Mouse (Mus musculus): ENCODE measurements around the gene Magi2. TPM values are rescaled to one million over a fixed set of nuclear protein-coding genes. Genes with fewer than 3 reads are reported as not detected.
"Not testable (repeated sequence)": the region's sequence is repeated elsewhere in the genome, so short reads cannot be mapped to it uniquely, and the experiment has no call there.

The Magi2 gene
- total RNA-seq, 2 experiments from 2014 or later = 6.6 TPM

DNA sequence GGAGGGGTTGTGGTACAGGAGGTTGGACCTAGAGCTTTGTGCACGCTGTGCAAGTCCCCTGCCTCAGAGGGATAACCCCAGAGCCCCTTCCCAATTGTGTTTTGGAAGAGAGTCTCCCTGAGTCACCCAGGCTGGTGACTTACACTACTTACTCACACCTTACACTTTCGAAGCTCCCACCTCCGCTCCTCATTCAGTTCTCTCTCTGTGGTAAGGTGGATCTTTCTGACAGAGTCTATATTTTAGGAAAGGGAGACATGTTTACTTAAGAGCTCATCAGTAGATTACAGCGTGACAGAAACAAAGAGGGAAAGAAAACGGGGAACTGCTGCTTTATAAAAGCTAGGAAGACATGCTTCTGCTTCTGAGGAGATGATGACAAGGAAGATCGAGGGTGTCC is 1457.3 kb downstream of the Magi2 start:
- DNase-seq (ENCODE audit: low spot score in 2 of 2) = no peak

- no peak for DNase-seq (ENCODE audit: low spot score in 2 of 2)
These were observed 1465.4 kb downstream of the Magi2 start for GRCm38 (mm10) chr5:20692230-20692629.

GRCm38 (mm10) chr5:20699116-20699515 is 1472.3 kb downstream of the Magi2 start:
- DNase-seq (ENCODE audit: low spot score in 2 of 2) = no peak

GRCm38 (mm10) chr5:20701483-20702421 is 1474.9 kb downstream of the Magi2 start:
- peak; percentile 79 to 88 for DNase-seq (ENCODE audit: low spot score in 2 of 2)

GRCm38 (mm10) chr5:20702480-20703303 is 1475.9 kb downstream of the Magi2 start:
- DNase-seq (ENCODE audit: low spot score in 2 of 2) = no peak

- DNase-seq (ENCODE audit: low spot score in 2 of 2) = no peak
These were observed 1476.5 kb downstream of the Magi2 start for GRCm38 (mm10) chr5:20703304-20703700.

- no peak for DNase-seq (ENCODE audit: low spot score in 2 of 2)
These were observed 1477.2 kb downstream of the Magi2 start for GRCm38 (mm10) chr5:20703971-20704575.

DNA sequence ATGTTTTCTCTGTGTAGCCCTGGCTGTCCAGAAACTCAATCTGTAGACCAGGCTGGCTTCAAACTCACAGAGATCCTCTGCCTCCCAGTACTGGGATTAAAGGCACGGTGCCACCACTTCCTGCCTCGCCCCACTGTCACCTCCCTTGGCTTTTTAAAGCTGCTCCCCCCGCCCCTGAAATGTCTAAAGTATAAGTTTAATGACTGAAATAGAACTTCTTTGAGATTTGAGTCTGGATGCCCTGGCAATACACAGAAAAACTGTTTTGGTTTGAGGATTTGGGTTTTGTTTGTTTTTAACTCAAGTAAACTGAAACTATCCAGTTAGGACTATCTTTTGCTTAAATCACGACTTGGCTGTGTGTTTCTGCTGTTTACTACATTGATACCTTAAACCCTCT is 1478.0 kb downstream of the Magi2 start:
- DNase-seq (ENCODE audit: low spot score in 2 of 2) = no peak

- DNase-seq (ENCODE audit: low spot score in 2 of 2) = not testable (repeated sequence)
These were observed 1479.8 kb downstream of the Magi2 start for GRCm38 (mm10) chr5:20706322-20707282.

DNA sequence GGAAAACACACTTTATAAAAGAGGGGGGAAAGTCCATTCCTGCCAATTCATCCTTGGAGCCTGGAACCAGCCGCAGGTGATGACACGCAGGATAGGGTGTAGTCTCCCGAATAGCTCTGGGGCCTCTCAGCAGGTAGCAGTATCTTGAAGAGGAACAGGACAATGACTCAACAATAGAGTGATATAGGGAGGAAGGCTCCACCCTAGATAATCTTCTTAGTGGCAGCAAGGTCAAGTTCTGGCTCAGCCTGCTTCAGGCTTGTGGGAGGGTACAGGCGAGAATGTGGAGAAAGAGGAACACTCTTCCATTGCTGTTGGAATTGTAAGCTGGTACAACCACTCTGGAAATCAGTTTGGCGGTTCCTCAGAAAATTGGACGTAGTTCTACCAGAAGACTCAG is 1484.0 kb downstream of the Magi2 start:
- DNase-seq (ENCODE audit: low spot score in 2 of 2) = not testable (repeated sequence)

DNA sequence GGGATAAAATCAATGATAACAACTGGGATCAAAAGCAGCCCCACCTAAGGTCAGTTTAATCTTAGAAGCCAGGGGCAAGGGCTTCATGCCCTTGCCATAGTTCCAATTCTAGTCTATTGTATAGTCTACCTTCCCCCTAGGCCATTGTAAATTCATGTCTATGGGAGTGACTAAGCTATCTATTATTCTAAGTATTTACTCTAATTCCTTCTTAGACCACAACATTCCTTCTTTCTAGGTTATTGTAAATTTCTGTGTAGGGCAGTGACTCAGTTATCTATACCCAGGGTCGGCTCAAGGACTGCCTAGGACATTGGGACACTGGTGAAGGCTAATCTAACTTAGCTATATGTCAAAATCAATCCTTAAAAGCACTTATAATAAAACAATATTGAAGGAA is 1487.8 kb downstream of the Magi2 start:
- DNase-seq (ENCODE audit: low spot score in 2 of 2) = not testable (repeated sequence)

DNA sequence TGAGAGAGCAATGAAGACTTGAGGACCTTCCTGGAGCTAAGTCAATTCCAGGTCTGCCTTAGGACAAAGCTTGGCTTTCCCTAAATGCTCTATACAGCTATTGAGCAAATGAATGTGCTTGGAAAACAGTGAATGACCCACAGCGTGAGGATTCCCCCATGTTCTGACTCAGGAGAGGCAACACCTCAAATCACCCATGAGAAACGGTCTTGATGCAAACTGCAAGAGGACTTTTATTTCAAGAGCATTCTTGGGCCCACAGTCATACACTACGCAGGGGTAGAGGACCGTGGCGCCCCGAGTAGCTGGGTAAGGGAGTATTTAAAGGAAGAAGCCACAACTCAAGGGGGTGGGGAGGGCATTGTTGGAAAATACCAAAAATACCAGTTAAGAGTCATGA is 1489.1 kb downstream of the Magi2 start:
- DNase-seq (ENCODE audit: low spot score in 2 of 2) = not testable (repeated sequence)

DNA sequence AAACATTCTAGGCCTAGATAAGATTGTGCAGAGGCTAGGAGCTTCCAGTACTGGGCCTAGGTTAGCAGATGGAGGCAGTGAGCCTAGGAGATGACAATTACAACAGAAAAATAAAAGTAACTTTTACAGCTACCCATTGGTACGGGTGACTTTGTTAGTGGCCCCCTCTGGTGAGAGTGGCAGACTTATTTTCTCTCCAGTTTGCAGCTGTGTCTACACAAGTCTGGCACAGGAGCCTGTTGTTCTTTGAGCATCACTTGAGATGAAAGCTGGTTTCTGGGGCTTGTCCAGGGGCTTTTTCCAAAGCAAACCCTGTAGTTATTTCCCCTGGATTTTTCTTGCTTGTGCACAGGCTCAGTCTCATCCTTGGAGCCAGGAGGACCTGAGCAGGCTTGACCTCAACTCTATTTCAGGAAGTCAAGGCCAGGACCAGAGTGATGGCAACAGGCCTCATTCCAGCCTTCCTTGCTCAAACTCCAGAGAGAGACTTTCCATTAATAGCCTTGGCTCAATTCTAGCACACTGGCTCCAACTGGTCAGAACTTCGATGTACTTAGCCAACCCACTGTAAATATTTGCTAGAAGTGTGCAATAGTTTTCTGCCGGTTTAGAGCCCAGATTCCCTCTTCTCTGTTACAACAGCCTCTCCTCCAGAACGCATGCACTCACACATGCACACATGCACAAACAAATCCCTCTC is 1493.5 kb downstream of the Magi2 start:
- DNase-seq (ENCODE audit: low spot score in 2 of 2) = peak in 1 of 2 experiments; percentile 38

DNA sequence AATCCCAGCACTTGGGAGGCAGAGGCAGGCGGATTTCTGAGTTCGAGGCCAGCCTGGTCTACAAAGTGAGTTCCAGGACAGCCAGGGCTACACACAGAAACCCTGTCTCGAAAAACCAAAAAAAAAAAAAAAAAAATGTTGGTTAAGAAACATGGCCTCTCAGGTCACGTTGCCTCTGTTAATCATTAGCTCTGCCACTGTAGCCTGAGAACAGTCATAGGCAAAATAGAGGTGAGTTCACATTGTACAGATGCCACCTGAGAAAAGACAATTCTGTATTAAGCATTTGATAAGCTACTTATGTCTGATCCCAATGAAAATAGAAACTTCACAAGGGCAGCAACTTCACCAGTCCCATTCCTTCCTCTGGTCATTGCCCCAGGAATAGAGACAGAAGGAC is 1496.4 kb downstream of the Magi2 start:
- not testable (repeated sequence) for DNase-seq (ENCODE audit: low spot score in 2 of 2)

GRCm38 (mm10) chr5:20738795-20739194 is 1512.0 kb downstream of the Magi2 start:
- DNase-seq (ENCODE audit: low spot score in 2 of 2) = no peak

GRCm38 (mm10) chr5:20741193-20741592 is 1514.4 kb downstream of the Magi2 start:
- DNase-seq (ENCODE audit: low spot score in 2 of 2) = no peak

DNA sequence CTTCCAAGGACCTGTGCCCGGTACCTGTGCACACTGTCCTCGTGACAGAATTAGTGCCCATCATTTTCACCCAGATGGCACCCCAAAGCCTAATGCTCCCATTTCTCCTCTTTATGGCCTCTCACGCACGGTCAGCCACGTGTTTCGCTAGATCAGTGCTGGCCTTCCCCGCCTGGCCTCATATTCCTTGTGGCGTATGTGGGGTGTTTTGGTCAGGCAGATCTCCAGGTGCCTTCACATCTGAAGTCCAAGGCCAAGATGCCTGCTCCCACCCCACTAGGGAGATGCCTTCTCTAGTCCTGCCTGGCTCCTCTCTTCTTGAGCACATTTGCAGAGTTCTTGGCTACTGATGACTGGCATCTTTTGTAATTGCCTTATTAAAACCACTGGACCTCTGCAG is 1515.1 kb downstream of the Magi2 start:
- DNase-seq (ENCODE audit: low spot score in 2 of 2) = no peak

DNA sequence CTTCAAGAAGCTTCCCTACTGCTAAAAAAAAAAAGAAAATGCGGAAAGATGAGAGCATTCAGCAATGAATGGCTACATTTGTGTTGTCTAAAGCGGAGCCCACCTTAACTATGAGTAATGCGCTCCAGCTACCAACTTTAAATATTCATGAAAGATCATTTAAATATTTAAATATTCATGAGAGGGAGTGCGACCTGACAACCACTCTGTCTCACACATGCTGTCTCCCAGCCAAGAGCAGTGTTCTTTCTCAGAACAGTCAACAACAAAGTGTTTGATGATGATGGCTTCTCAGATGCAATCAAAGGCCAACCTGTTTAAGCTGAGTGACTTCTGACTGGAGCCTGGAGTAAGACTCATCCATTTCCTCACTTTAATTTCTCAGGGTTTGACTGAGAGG is 1521.3 kb downstream of the Magi2 start:
- DNase-seq (ENCODE audit: low spot score in 2 of 2) = no peak

DNA sequence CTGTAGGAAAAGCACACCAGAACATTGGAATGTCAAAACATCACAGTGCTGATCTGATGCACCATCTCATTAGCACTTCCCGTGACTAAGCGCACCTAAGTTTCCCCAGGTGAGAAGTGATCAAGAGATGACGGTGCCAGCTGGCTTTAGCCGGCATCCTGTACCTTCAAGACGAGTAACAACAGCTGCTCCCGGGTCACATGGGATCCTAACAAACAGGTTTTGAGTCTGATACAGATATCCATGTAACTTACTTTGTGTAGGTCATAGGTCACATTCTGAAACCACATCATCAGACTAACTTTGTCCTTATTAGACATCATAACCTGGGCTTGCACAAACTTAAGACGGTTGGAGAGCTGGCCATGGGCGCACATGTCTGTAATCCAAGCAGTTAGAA is 1522.0 kb downstream of the Magi2 start:
- DNase-seq (ENCODE audit: low spot score in 2 of 2) = no peak

DNA sequence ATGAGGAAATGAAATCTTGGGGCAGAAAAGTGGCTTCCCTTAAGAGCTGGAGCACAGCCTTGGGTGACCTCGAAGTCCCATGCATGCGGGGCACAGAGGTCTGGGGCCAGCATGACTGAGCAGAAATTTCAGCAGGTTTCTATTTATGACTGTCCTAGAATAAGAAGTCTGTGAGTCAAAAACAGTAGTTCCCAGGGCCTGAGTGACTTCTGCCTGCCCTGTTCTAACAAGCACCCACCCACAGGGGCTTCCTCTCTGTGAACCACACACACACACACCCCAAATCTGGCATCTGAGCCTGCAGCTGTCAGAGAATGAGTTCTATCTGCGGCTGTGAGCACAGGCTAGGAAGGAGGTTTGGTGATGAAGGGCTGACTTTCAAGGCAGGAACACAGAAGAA is 1522.7 kb downstream of the Magi2 start:
- DNase-seq (ENCODE audit: low spot score in 2 of 2) = no peak

Data from gastrocnemius, postnatal 4 days (tissue).